Comparison of ENCODE assay signal across 19 mouse cellular contexts in genomic region chr12:15551281-15551900, GRCm38 (mm10).
"Had no signal": no experiment of that assay in that cellular context is flagged by ENCODE, and none has a peak within 500 bp of the region (broad histone marks: within the 10 kb centered on the region; RNA-seq: fewer than 3 reads in every experiment).

No protein-coding gene starts in this region.

- ATAC-seq: intestine, embryonic 16.5 days; midbrain, embryonic 15.5 days had no signal

- DNase-seq: kidney, adult 18-20 months; kidney, adult 9 months; kidney, postnatal 14 days; kidney, postnatal 4 days; liver, embryonic 13.5 days; lung, adult 2 months; lung, postnatal 14 days; lung, postnatal 4 days; right cerebral cortex, adult 18-20 months; right cerebral cortex, postnatal 25 days; spleen, adult 18-20 months; thymus, adult 18-20 months; thymus, postnatal 14 days; thymus, postnatal 4 days had no signal

- H3K27ac ChIP-seq: liver, embryonic 13.5 days; midbrain, embryonic 12.5 days; midbrain, embryonic 15.5 days; neural tube, embryonic 12.5 days; neural tube, embryonic 15.5 days had no signal

- H3K9ac ChIP-seq: liver, embryonic 13.5 days; midbrain, embryonic 12.5 days; midbrain, embryonic 15.5 days; neural tube, embryonic 12.5 days; neural tube, embryonic 15.5 days had no signal

- H3K4me3 ChIP-seq: liver, embryonic 13.5 days; midbrain, embryonic 12.5 days; midbrain, embryonic 15.5 days; neural tube, embryonic 12.5 days; neural tube, embryonic 15.5 days had no signal

- H3K27me3 ChIP-seq: liver, embryonic 13.5 days; midbrain, embryonic 12.5 days; midbrain, embryonic 15.5 days; neural tube, embryonic 12.5 days; neural tube, embryonic 15.5 days had no signal

- H3K4me2 ChIP-seq: liver, embryonic 13.5 days; midbrain, embryonic 12.5 days; midbrain, embryonic 15.5 days; neural tube, embryonic 12.5 days; neural tube, embryonic 15.5 days had no signal

- H3K4me1 ChIP-seq: liver, embryonic 13.5 days; midbrain, embryonic 12.5 days; midbrain, embryonic 15.5 days; neural tube, embryonic 12.5 days; neural tube, embryonic 15.5 days had no signal

- H3K9me3 ChIP-seq: liver, embryonic 13.5 days; midbrain, embryonic 12.5 days; midbrain, embryonic 15.5 days; neural tube, embryonic 12.5 days; neural tube, embryonic 15.5 days had no signal

- H3K36me3 ChIP-seq: liver, embryonic 13.5 days; midbrain, embryonic 12.5 days; midbrain, embryonic 15.5 days; neural tube, embryonic 12.5 days; neural tube, embryonic 15.5 days had no signal
